Mouse (Mus musculus): Measurements from ENCODE around the gene Emilin1. TPM values are rescaled to one million over a fixed set of nuclear protein-coding genes. Genes with fewer than 3 reads are reported as not detected.

Gene Emilin1
- polyA plus RNA-seq, 2 experiments: 191 to 222 TPM

DNA sequence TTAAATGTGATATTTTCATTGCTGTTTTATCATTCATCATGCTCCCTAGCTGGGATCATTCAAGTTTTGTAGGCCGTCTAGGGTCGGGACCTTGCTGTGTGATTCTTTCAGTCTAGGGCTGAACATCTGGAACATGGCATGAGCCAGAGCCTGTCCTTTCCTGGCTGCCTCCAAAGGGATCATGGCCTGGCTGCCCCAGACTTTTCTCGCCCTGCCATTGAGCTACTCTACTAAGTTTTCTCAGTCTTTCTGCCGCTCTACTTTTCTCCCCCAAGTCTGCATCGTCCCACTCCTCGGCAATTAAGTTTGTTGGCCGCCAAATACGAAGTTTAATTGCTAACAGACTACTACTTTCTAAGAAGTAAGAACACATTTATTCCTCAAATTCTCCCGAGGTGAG lies 44.2 kb upstream of the Emilin1 start:
- Histone ChIP-seq H3K9me3 (ENCODE audit: control insufficient read depth, low read length) (no peaks in the 10 kb centered on the region), H3K9ac (ENCODE audit: low read depth, low read length, severe bottlenecking) (peak overlapping the region; percentile 96), H3K4me1 (ENCODE audit: control insufficient read depth, insufficient read depth, low read length) (peaks cover 13% of the 10 kb centered on the region), H3K36me3 (ENCODE audit: control insufficient read depth, insufficient read depth, low read length) (peaks cover 40% of the 10 kb centered on the region), H3K4me3 (replicated peaks; ENCODE audit: low read length) (peak overlapping the region; percentile 94), H3K27me3 (ENCODE audit: control insufficient read depth, insufficient read depth, low read length) (no peaks in the 10 kb centered on the region), H3K27ac (replicated peaks; ENCODE audit: low read depth, low read length) (peak overlapping the region; percentile 79), H3K4me2 (replicated peaks; ENCODE audit: low read depth, low read length, severe bottlenecking) (peak overlapping the region; percentile 80)
- 5% methylated on average over 9 of the region's 9 CpGs for WGBS
- ATAC-seq (ENCODE audit: low FRiP score, low read depth) (peak; percentile 39; the same call in 1 of the 2 replicates), DNase-seq (ENCODE audit: low spot score) (no peak)
- no peak for TF ChIP-seq POLR2A (IDR thresholded peaks at IDR 0.05; ENCODE audit: borderline replicate concordance, extremely low read depth, insufficient read depth, insufficient read length)

DNA sequence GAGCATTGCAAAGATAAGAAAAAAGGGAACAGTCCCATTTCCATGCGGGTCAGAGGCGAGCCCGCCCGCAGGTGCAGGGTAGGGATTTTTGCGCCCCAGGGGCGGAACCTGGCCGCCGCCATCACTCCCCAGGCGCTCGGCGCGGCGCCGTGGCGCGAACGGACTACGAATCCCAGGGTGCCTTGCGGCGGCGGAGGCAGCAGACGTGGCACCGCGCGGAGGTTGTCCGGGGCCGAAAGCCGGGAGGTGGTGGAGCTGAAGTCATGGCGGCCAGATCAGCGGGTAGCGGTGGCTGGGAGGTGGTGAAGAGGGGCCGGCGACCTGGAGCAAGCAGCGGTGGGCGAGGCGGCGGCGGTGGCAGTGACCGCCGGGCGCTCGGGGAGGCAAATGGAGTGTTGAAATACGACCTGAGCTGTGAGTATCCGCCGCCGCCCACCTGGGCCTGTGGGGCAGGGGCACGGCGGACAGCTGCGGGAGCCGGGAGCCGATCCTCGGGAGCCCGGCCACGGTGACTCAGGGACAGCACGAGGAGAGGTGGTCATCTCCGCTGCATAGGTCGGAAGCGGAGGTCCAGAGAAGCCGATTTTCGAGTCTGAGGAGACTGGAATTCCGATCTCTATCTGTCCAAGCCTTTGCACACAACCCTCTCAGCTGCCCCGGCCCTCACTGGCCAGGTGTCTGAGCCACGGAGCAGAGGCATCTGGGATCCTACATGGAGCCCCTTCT lies 43.6 kb upstream of the Emilin1 start:
- WGBS: 1% methylated on average over 48 of the region's 63 CpGs
- H3K9ac ChIP-seq (ENCODE audit: low read depth, low read length, severe bottlenecking): peak overlapping the region; percentile 96
- H3K4me3 ChIP-seq (replicated peaks; ENCODE audit: low read length): peak overlapping the region; percentile 94
- ATAC-seq (ENCODE audit: low FRiP score, low read depth) (peak; percentile 92), DNase-seq (ENCODE audit: low spot score) (peak; percentile 85)
- peaks cover 13% of the 10 kb centered on the region for H3K4me1 ChIP-seq (ENCODE audit: control insufficient read depth, insufficient read depth, low read length)
- H3K9me3 ChIP-seq (ENCODE audit: control insufficient read depth, low read length): no peaks in the 10 kb centered on the region
- H3K36me3 ChIP-seq (ENCODE audit: control insufficient read depth, insufficient read depth, low read length): peaks cover 46% of the 10 kb centered on the region
- peak overlapping the region; percentile 80 for H3K4me2 ChIP-seq (replicated peaks; ENCODE audit: low read depth, low read length, severe bottlenecking)
- no peak; the same call in 1 of the 2 replicates for TF ChIP-seq POLR2A (IDR thresholded peaks at IDR 0.05; ENCODE audit: borderline replicate concordance, extremely low read depth, insufficient read depth, insufficient read length)
- peak overlapping the region; percentile 79 for H3K27ac ChIP-seq (replicated peaks; ENCODE audit: low read depth, low read length)
- H3K27me3 ChIP-seq (ENCODE audit: control insufficient read depth, insufficient read depth, low read length): no peaks in the 10 kb centered on the region

DNA sequence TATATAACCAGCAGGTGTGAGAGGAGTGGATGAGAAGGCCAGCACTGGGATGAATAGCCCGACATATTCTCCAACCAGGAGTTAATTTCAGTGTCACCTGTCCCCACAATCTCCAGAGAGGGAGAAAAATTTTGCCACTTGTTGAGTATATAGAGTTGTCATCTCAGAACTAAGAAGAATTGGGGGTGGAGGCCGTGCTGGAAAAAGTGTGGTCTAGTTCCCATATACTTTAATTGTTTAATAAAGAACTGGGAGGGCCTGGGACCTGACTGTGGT lies 43.1 kb upstream of the Emilin1 start:
- Histone ChIP-seq H3K9ac (ENCODE audit: low read depth, low read length, severe bottlenecking) (peak overlapping the region; percentile 96), H3K27ac (replicated peaks; ENCODE audit: low read depth, low read length) (peak overlapping the region; percentile 79), H3K9me3 (ENCODE audit: control insufficient read depth, low read length) (no peaks in the 10 kb centered on the region), H3K4me1 (ENCODE audit: control insufficient read depth, insufficient read depth, low read length) (peaks cover 13% of the 10 kb centered on the region), H3K36me3 (ENCODE audit: control insufficient read depth, insufficient read depth, low read length) (peaks cover 50% of the 10 kb centered on the region), H3K4me3 (replicated peaks; ENCODE audit: low read length) (peak overlapping the region; percentile 94), H3K4me2 (replicated peaks; ENCODE audit: low read depth, low read length, severe bottlenecking) (peak overlapping the region; percentile 80), H3K27me3 (ENCODE audit: control insufficient read depth, insufficient read depth, low read length) (no peaks in the 10 kb centered on the region)
- no peak for TF ChIP-seq POLR2A (IDR thresholded peaks at IDR 0.05; ENCODE audit: borderline replicate concordance, extremely low read depth, insufficient read depth, insufficient read length)
- no peak for DNase-seq (ENCODE audit: low spot score)
- no peak for ATAC-seq (ENCODE audit: low FRiP score, low read depth)
- 13% methylated on average over 2 of the region's 2 CpGs for WGBS

DNA sequence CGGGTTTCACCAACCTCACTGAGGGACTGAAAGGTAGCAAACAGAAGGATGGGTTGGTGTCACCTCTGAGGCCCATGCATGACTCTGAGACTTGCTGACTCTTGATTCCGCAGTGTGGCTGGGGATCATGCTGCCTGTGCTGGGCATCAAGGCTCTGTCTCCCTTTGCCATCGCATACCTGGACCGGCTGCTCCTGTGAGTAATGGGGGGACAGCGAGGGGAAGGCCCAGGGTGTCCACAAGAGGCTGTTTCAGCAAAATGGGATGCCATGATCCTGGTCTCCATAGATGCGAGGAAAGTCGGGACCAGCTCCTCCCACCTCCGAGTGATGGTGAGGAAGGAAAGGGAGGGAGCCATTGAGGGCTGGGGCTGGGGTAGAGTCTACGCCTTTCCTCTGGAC lies 40.6 kb upstream of the Emilin1 start:
- Histone ChIP-seq H3K4me2 (replicated peaks; ENCODE audit: low read depth, low read length, severe bottlenecking) (no peak overlapping the region), H3K4me1 (ENCODE audit: control insufficient read depth, insufficient read depth, low read length) (peaks cover 13% of the 10 kb centered on the region), H3K27ac (replicated peaks; ENCODE audit: low read depth, low read length) (no peak overlapping the region), H3K9ac (ENCODE audit: low read depth, low read length, severe bottlenecking) (no peak overlapping the region), H3K4me3 (replicated peaks; ENCODE audit: low read length) (no peak overlapping the region), H3K27me3 (ENCODE audit: control insufficient read depth, insufficient read depth, low read length) (no peaks in the 10 kb centered on the region), H3K9me3 (ENCODE audit: control insufficient read depth, low read length) (no peaks in the 10 kb centered on the region), H3K36me3 (ENCODE audit: control insufficient read depth, insufficient read depth, low read length) (peaks cover 66% of the 10 kb centered on the region)
- 93% methylated on average over 9 of the region's 9 CpGs for WGBS
- DNase-seq (ENCODE audit: low spot score) (no peak), ATAC-seq (ENCODE audit: low FRiP score, low read depth) (no peak)
- TF ChIP-seq POLR2A (IDR thresholded peaks at IDR 0.05; ENCODE audit: borderline replicate concordance, extremely low read depth, insufficient read depth, insufficient read length): no peak

DNA sequence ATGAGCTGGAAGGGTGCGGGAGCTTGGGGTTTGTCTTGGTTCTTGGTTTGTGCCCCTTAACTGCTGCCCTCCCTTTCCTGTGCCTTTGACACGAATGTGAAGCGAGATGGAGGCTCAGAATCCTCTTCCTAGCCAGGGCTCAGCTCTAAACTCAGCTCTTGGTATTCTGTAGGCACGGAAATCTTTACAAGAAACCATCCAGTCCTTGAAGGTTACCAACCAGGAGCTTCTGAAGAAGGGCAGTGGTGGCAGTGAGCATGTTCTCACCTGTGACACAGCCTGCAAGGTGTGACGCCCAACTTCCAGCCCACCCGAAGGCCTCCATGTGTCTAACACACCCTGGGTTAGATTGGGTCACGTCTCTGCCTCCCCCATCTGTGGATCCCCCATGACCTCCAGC lies 38.8 kb upstream of the Emilin1 start:
- Histone ChIP-seq H3K4me3 (replicated peaks; ENCODE audit: low read length) (no peak overlapping the region), H3K4me1 (ENCODE audit: control insufficient read depth, insufficient read depth, low read length) (peaks cover 17% of the 10 kb centered on the region), H3K27me3 (ENCODE audit: control insufficient read depth, insufficient read depth, low read length) (no peaks in the 10 kb centered on the region), H3K4me2 (replicated peaks; ENCODE audit: low read depth, low read length, severe bottlenecking) (no peak overlapping the region), H3K27ac (replicated peaks; ENCODE audit: low read depth, low read length) (no peak overlapping the region), H3K9ac (ENCODE audit: low read depth, low read length, severe bottlenecking) (no peak overlapping the region), H3K36me3 (ENCODE audit: control insufficient read depth, insufficient read depth, low read length) (peaks cover 68% of the 10 kb centered on the region), H3K9me3 (ENCODE audit: control insufficient read depth, low read length) (no peaks in the 10 kb centered on the region)
- no peak for TF ChIP-seq POLR2A (IDR thresholded peaks at IDR 0.05; ENCODE audit: borderline replicate concordance, extremely low read depth, insufficient read depth, insufficient read length)
- no peak for DNase-seq (ENCODE audit: low spot score)
- ATAC-seq (ENCODE audit: low FRiP score, low read depth): no peak
- WGBS: 90% methylated on average over 7 of the region's 7 CpGs
